Mouse (Mus musculus) stomach, postnatal 0 days (tissue): ENCODE data around the gene Il16. TPM values are rescaled to one million over a fixed set of nuclear protein-coding genes. Genes with fewer than 3 reads are reported as not detected.
A peak's percentile ranks its signal among the peaks of the same experiment; 100 is the strongest.
"Not testable (repeated sequence)": the region's sequence is repeated elsewhere in the genome, so short reads cannot be mapped to it uniquely, and the experiment has no call there.

Experiments used
- ATAC-seq: fragments of 200-750 bp; cut with Nextera tagmentation; 2 replicates; pipeline ENCODE4 v1.8.0; 2017; ENCODE audit not compliant: low FRiP score, low TSS enrichment
- DNase-seq: peaks from one replicate; pipeline ENCODE4 v3.0.0-alpha.2; 2016; ENCODE audit warnings: low spot score
- H3K27ac ChIP-seq: fragments of 300-500 bp; sonication (generic); replicated peaks from 2 replicates; pipeline ENCODE4 v1.5.1; 2014; ENCODE audit warnings: mild to moderate bottlenecking, control low read depth
- H3K27me3 ChIP-seq: fragments of 300-500 bp; sonication (generic); 2 replicates; pipeline ENCODE4 v1.6.1; 2014; ENCODE audit warnings: low read length; ENCODE audit not compliant: control insufficient read depth, insufficient read depth
- H3K36me3 ChIP-seq: fragments of 300-500 bp; sonication (generic); 2 replicates; pipeline ENCODE4 v1.6.1; 2014; ENCODE audit warnings: low read length, mixed read lengths; ENCODE audit not compliant: control insufficient read depth, insufficient read depth
- H3K4me1 ChIP-seq: fragments of 300-500 bp; sonication (generic); replicated peaks from 2 replicates; pipeline ENCODE4 v1.6.1; 2014; ENCODE audit warnings: antibody characterized with exemption; ENCODE audit not compliant: control insufficient read depth, insufficient read depth
- H3K4me2 ChIP-seq: fragments of 300-500 bp; sonication (generic); replicated peaks from 2 replicates; pipeline ENCODE4 v1.6.1; 2014; ENCODE audit warnings: low read depth, mild to moderate bottlenecking, control low read depth, moderate library complexity
- H3K4me3 ChIP-seq: fragments of 300-500 bp; sonication (generic); 2 replicates; pipeline ENCODE4 v1.5.1; 2014; ENCODE audit warnings: low read depth, low read length, control low read depth
- H3K9ac ChIP-seq: fragments of 300-500 bp; sonication (generic); 2 replicates; pipeline ENCODE4 v1.6.1; 2014; ENCODE audit warnings: mild to moderate bottlenecking, low read length, control low read depth, mixed read lengths
- H3K9me3 ChIP-seq: fragments of 300-500 bp; sonication (generic); 2 replicates; pipeline ENCODE4 v1.6.1; 2016; ENCODE audit warnings: low read length; ENCODE audit not compliant: control insufficient read depth
- CTCF ChIP-seq: IDR thresholded peaks from 2 replicates; pipeline ENCODE4 v1.5.1; 2016; ENCODE audit warnings: antibody characterized with exemption, low read depth, mild to moderate bottlenecking, moderate library complexity
- EP300 ChIP-seq: optimal IDR thresholded peaks from 2 replicates; pipeline ENCODE3; 2016; ENCODE audit warnings: antibody characterized with exemption
- WGBS: fragments of 180-500 bp; shearing (Covaris S2); extraction: QIAGEN DNeasy Blood & Tissue Kit; methylation state at CpG from one replicate; pipeline ENCODE4 v1.1.7; 2014; 5-methylcytosine and 5-hydroxymethylcytosine counted together
- polyA plus RNA-seq: library from polyadenylated mRNA; unstranded; fragments of >200 nt; fragmentation: Nextera tagmentation; extraction: Ambion mirVana; gene quantifications from 2 replicates; pipeline ENCODE4 v1.2.1, GENCODE M21; 2015

The Il16 gene
- polyA plus RNA-seq, 1 experiment from 2014 or later: 2.8 TPM

DNA sequence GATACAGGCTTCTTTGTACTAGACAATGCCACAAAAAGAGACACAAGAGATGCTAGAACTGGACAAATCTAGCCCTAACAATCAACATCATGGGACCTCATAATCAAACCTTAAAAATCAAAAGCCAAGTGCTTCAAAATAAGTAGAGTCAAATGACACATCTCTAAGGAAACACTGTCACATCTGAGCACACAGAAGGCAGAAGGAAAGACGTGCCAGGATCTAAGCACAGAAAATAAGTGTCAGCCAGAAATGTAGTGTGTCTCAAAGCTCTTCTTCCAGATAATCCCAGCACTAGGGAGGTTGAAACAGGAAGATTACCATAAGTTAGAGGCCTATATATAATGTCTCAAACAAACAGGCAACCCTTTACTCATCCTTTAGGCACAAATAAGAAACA, 31.9 kb downstream of the Il16 start:
- 88% methylated on average over 1 of the region's 1 CpGs for WGBS
- ATAC-seq: no peak
- no peak overlapping the region for H3K4me3 ChIP-seq
- H3K9me3 ChIP-seq: no peaks in the 10 kb centered on the region
- H3K27me3 ChIP-seq: no peaks in the 10 kb centered on the region
- no peak for DNase-seq
- H3K36me3 ChIP-seq: no peaks in the 10 kb centered on the region
- no peak overlapping the region for H3K4me2 ChIP-seq
- H3K27ac ChIP-seq: no peak overlapping the region
- no peak overlapping the region for H3K9ac ChIP-seq
- TF ChIP-seq EP300 (no peak), CTCF (no peak)
- no peaks in the 10 kb centered on the region for H3K4me1 ChIP-seq

DNA sequence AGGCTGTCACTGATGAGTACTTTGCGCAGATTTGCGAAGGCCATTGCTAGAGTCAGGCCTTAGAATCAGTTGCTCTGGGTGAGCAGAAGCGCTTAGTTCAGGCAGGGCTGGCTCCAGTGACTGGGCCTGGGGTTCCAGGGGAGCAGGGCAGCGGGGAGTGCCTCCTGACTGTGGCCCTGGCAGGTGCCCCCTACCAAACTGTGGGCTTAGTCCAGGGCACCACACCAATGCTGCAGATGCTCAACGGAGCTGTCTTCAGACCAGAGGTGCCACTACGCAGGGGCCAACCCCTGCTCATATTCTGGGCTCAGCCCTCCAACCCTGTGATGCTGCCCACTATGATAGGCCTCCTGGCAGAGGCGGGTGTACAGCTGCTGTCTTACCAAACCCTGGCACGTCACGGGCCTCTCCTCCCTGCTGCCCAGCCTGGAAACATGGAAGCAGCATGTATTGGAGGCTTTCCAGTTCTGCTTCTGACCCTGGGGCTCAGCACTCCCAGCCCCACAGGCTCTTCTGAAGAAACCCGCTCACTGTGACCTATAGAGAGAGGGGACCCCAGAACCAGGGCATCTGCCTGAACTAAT, 33.8 kb downstream of the Il16 start:
- not testable (repeated sequence) for H3K4me2 ChIP-seq, ATAC-seq, H3K4me1 ChIP-seq, H3K9ac ChIP-seq, H3K36me3 ChIP-seq, H3K27ac ChIP-seq, DNase-seq, H3K4me3 ChIP-seq, H3K27me3 ChIP-seq, H3K9me3 ChIP-seq
- 84% methylated on average over 9 of the region's 10 CpGs for WGBS

DNA sequence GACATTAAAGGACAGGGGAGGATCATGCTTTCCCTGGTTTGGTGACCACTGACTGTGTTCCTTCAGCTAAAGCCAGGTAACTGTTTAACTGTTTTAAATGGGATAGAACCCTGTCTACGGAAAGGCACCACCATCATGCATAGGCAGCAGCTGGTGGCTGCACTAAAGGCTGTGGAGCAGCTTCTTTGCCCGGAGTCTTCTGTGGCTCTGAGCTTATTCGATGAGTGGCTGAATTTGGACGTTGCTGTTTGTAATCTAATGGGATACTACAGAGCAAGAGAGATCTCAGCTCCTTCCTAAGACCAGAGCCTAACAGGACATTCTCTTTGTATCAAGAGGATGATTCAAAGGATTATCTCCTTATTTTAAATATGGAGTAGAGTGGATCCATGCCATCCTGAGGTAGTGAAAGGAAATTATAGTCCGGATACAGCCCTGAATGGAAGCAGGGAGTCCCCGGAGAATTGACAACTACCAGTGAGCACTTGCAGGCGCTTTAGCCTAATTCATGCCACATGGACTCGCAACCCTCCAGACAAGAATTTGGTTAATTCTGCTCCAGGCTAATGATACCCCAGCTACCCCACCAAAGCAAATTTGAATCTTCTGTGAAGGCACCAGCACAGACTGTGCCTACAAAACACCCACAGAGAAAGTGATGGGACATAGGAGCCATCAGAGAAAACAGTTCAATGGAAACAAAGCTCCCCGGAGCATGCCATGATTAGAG, 42.3 kb downstream of the Il16 start:
- no peak overlapping the region for H3K27ac ChIP-seq
- H3K4me1 ChIP-seq: no peaks in the 10 kb centered on the region
- ATAC-seq: no peak
- no peak overlapping the region for H3K4me2 ChIP-seq
- H3K9ac ChIP-seq: no peak overlapping the region
- no peak for DNase-seq
- H3K9me3 ChIP-seq: no peaks in the 10 kb centered on the region
- WGBS: 81% methylated on average over 9 of the region's 9 CpGs
- TF ChIP-seq EP300: no peak
- no peak for TF ChIP-seq CTCF
- no peaks in the 10 kb centered on the region for H3K36me3 ChIP-seq
- H3K4me3 ChIP-seq: no peak overlapping the region
- H3K27me3 ChIP-seq: no peaks in the 10 kb centered on the region

DNA sequence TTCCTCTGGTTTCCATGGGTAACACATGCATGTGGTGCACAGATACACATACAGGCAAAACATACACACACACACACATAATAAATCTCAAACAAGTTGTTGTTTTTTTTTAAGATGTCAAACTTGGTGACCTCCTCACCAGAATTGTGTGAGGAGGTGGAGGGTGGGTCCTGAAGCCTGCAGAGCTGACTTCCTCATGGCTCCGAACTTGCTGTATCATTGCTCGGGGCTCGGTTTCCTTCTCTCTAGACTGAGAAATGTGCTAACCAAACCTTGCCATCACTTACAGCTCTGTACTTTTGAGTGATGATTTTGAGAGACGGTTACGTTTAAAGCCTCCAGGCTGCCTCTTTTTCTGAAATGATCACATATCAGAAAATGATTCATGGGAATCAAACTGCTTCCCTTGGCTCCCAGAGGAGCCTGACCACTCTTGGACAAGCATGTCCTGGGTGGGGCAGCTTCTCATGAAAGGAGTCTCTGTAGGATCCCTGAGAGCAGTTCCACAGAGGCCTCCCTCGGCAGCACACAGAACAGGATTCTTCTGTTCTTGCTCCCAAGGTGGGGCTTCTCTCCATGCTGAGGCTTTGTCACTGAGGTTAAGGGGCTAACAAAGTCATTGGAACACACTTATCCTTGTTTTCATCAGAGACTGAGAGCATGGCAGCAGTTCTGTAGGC, 46.3 kb downstream of the Il16 start:
- H3K9ac ChIP-seq: no peak overlapping the region
- DNase-seq (no peak), ATAC-seq (no peak)
- H3K4me2 ChIP-seq: no peak overlapping the region
- H3K27me3 ChIP-seq: no peaks in the 10 kb centered on the region
- no peak for TF ChIP-seq CTCF
- no peak for TF ChIP-seq EP300
- H3K9me3 ChIP-seq: no peaks in the 10 kb centered on the region
- no peak overlapping the region for H3K4me3 ChIP-seq
- H3K36me3 ChIP-seq: no peaks in the 10 kb centered on the region
- H3K4me1 ChIP-seq: no peaks in the 10 kb centered on the region
- 71% methylated on average over 6 of the region's 6 CpGs for WGBS
- H3K27ac ChIP-seq: no peak overlapping the region

DNA sequence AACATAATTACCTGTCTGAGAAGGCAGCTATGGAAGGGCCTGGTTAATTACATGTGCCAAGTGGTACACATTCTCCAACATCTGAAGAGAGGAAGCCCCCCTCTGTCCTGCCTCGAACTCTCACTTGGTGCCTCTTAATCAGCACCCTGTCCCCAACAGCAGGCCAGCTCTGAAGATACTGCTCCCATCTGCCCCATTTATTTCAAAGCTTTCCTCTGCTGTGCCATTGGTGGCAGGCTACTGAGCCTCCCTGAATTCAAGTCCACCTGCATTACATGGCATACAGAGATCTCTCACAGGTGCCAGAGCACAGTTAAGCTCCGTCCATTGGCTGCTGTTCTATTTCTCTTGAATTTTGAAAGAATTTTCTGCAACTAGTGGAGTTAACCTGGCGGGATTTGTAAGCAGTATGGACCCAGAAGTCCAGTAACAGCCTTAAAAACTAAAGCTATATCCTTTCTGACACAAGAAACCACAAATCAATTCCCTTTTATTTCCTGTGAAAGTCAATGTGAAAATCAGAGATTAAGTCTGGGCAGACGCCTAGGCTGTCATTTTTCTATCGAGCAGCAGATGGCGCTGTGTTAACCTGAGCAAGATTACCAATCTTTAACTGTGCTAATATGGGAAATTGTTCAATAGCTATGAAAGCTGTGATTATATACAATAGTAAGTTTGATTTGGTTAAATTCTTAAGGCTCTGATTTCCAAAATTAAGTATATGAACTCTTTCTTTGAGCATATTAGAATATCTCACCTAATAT, 49.9 kb downstream of the Il16 start:
- Histone ChIP-seq H3K36me3 (no peaks in the 10 kb centered on the region), H3K4me3 (no peak overlapping the region), H3K9me3 (no peaks in the 10 kb centered on the region), H3K27me3 (no peaks in the 10 kb centered on the region), H3K4me2 (no peak overlapping the region), H3K27ac (no peak overlapping the region), H3K4me1 (no peaks in the 10 kb centered on the region), H3K9ac (no peak overlapping the region)
- WGBS: 32% methylated on average over 6 of the region's 6 CpGs
- DNase-seq (peak; percentile 52), ATAC-seq (no peak)
- TF ChIP-seq EP300: no peak
- peak; percentile 87 for TF ChIP-seq CTCF
